In genomic region chr15:27169846-27170245, GRCm38 (mm10) we compare ENCODE assay signal across 14 mouse cellular contexts.
"Had no signal": no experiment of that assay in that cellular context is flagged by ENCODE, and none has a peak within 500 bp of the region (broad histone marks: within the 10 kb centered on the region; RNA-seq: fewer than 3 reads in every experiment).

No protein-coding gene starts in this region.

- H3K27ac ChIP-seq: midbrain, embryonic 13.5 days; midbrain, embryonic 15.5 days; neural tube, embryonic 12.5 days; stomach, embryonic 15.5 days; stomach, postnatal 0 days had no signal

- H3K36me3 ChIP-seq: midbrain, embryonic 13.5 days; midbrain, embryonic 15.5 days; neural tube, embryonic 12.5 days; stomach, embryonic 15.5 days had no signal

- ATAC-seq: midbrain, embryonic 13.5 days; midbrain, embryonic 15.5 days had no signal

- H3K9me3 ChIP-seq: midbrain, embryonic 13.5 days; midbrain, embryonic 15.5 days; neural tube, embryonic 12.5 days; stomach, embryonic 15.5 days had no signal

- H3K4me3 ChIP-seq: megakaryocyte, embryonic 14.5 days; midbrain, embryonic 13.5 days; midbrain, embryonic 15.5 days; neural tube, embryonic 12.5 days; stomach, embryonic 15.5 days had no signal

- H3K4me1 ChIP-seq: megakaryocyte, embryonic 14.5 days; midbrain, embryonic 13.5 days; midbrain, embryonic 15.5 days; neural tube, embryonic 12.5 days; stomach, embryonic 15.5 days had no signal

- DNase-seq: lung, adult 18-20 months; lung, embryonic 14.5 days; lung, postnatal 10 days; lung, postnatal 4 days; right cerebral cortex, postnatal 14 days; thymus, adult 2 months; thymus, postnatal 25 days; thymus, postnatal 4 days had no signal

- H3K9ac ChIP-seq: lung, embryonic 14.5 days; midbrain, embryonic 13.5 days; midbrain, embryonic 15.5 days; neural tube, embryonic 12.5 days; stomach, embryonic 15.5 days had no signal
